Mouse (Mus musculus) hindbrain, embryonic 14.5 days (tissue): Measurements from ENCODE around the gene Ebf1. TPM values are rescaled to one million over a fixed set of nuclear protein-coding genes. Genes with fewer than 3 reads are reported as not detected.

Experiments used
- ATAC-seq: fragments of 200-750 bp; cut with Nextera tagmentation; 2 replicates; pipeline ENCODE4 v1.8.0; 2017; ENCODE audit warnings: moderate number of reproducible peaks, mild to moderate bottlenecking, moderate TSS enrichment, moderate library complexity; ENCODE audit not compliant: low FRiP score
- DNase-seq: peaks from one replicate; pipeline ENCODE4 v3.0.0-alpha.2; 2015; ENCODE audit warnings: low spot score
- H3K27ac ChIP-seq: fragments of 300-500 bp; sonication (generic); 2 replicates; pipeline ENCODE4 v1.5.1; 2014; ENCODE audit warnings: mild to moderate bottlenecking, moderate library complexity
- H3K27me3 ChIP-seq: fragments of 300-500 bp; sonication (generic); 2 replicates; pipeline ENCODE4 v1.6.1; 2014; ENCODE audit warnings: mild to moderate bottlenecking, low read length, mixed read lengths; ENCODE audit not compliant: control insufficient read depth, insufficient read depth
- H3K36me3 ChIP-seq: fragments of 300-500 bp; sonication (generic); replicated peaks from 2 replicates; pipeline ENCODE4 v1.6.1; 2014; ENCODE audit not compliant: control insufficient read depth, insufficient read depth
- H3K4me1 ChIP-seq: fragments of 300-500 bp; sonication (generic); replicated peaks from 2 replicates; pipeline ENCODE4 v1.6.1; 2014; ENCODE audit warnings: antibody characterized with exemption, low read length, mixed read lengths; ENCODE audit not compliant: control insufficient read depth, insufficient read depth
- H3K4me2 ChIP-seq: fragments of 300-500 bp; sonication (generic); replicated peaks from 2 replicates; pipeline ENCODE4 v1.6.1; 2014; ENCODE audit warnings: mild to moderate bottlenecking, moderate library complexity
- H3K4me3 ChIP-seq: fragments of 300-500 bp; sonication (generic); replicated peaks from 2 replicates; pipeline ENCODE4 v1.5.1; 2014; ENCODE audit warnings: mild to moderate bottlenecking, low read length
- H3K9ac ChIP-seq: fragments of 300-500 bp; sonication (generic); 2 replicates; pipeline ENCODE4 v1.6.1; 2014
- H3K9me3 ChIP-seq: fragments of 300-500 bp; sonication (generic); 2 replicates; pipeline ENCODE4 v1.6.1; 2016; ENCODE audit warnings: low read length; ENCODE audit not compliant: control insufficient read depth
- WGBS: fragments of 180-500 bp; shearing (Covaris S2); extraction: QIAGEN DNeasy Blood & Tissue Kit; methylation state at CpG from one replicate; pipeline ENCODE4 v1.1.7; 2014; 5-methylcytosine and 5-hydroxymethylcytosine counted together
- polyA plus RNA-seq: library from polyadenylated mRNA; unstranded; fragments of >200 nt; fragmentation: Nextera tagmentation; extraction: Ambion mirVana; gene quantifications from 2 replicates; pipeline ENCODE4 v1.2.1, GENCODE M21; 2014

Gene Ebf1
- polyA plus RNA-seq, 1 experiment from 2014 or later: 123 TPM

DNA sequence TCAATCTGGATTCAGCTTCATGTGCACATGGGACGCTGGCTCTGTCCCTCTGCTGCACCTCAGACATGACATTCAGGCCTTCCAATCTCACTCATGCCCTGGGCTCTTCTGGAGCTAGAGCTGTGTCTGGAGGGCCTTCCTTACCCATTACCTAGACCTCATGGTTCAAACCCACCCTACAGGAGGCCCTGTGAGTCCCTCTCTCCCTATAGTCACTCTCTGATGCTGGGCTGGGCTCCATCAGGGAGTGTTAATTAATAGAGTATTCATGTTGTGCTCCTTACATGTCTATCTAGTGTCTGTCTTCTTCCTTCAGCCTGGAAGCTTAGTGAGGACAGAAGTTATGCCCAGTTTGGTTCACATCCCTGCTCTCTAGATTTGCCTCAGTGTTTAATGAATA lies 88.7 kb downstream of the Ebf1 start:
- no peak overlapping the region for H3K4me2 ChIP-seq
- H3K4me3 ChIP-seq: no peak overlapping the region
- no peak overlapping the region for H3K27ac ChIP-seq
- H3K9me3 ChIP-seq: no peaks in the 10 kb centered on the region
- peaks cover 17% of the 10 kb centered on the region for H3K4me1 ChIP-seq
- no peaks in the 10 kb centered on the region for H3K27me3 ChIP-seq
- ATAC-seq: no peak
- H3K36me3 ChIP-seq: no peaks in the 10 kb centered on the region
- no peak for DNase-seq
- H3K9ac ChIP-seq: no peak overlapping the region
- WGBS: 89% methylated on average over 1 of the region's 1 CpGs

DNA sequence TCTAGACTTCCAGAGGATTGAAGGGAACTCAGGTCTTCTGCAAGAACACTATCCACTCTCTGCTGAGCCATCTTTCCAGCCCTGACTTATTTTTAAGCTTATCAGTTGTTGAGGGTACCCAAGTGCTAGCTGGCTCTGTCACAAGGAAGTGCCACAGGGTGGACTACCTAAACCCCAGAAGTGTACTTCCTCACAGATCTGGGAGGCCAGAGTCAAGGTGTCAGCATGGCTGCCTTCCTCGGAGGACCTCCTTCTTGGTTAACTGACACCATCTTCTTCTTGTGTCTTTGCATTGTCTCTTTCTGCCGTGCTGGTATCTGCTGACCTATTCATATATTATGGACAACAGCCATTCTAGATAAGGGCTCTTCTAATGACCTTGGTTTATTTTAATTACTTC lies 89.3 kb downstream of the Ebf1 start:
- Histone ChIP-seq H3K4me1 (peaks cover 15% of the 10 kb centered on the region), H3K36me3 (no peaks in the 10 kb centered on the region), H3K4me2 (no peak overlapping the region), H3K27me3 (no peaks in the 10 kb centered on the region), H3K4me3 (no peak overlapping the region), H3K27ac (no peak overlapping the region), H3K9ac (no peak overlapping the region), H3K9me3 (no peaks in the 10 kb centered on the region)
- WGBS: 80% methylated on average over 2 of the region's 2 CpGs
- DNase-seq (no peak), ATAC-seq (no peak)

DNA sequence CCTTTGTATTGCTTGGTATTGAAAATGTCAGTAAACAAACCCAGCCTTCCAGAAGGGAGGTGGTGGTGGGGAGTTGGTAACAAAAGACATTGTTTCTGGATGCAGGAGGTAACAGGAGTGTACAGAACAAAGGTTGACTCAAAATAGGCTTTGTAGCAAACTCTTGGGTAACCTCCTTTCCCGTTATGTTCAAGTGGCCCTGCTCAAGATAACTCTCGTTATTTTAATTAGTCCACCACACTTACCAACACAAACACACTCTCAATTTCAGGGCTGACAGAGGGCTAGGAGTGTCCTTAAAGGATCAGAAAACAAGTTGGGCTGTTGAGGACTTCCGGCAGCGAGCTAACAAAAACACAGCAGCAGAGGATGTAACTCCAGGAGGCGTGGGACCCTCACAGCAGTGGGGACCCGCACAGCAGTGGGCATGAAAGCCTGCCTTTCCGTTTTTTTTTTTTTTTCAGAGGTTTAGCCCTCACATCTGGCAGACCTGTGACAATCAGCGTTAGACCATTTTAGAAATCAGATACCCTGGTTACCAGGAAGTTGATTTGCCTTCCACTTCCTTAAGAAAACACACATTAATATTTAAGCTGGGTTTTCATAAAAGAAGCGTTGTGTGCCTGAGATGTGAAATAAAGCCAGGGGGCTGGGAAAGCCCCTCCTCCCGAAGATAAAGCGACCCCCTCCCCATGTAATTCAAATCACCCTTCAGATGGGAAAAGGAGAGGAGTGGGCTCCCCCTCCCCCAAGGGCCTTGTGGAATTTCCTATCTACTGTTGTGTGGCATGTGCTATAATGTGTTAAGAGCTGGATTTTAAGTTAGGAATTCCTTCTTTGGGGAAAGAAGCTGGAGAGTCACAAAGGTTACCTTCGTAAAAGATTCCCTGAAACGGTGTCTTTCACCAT lies 90.5 kb downstream of the Ebf1 start:
- no peak overlapping the region for H3K9ac ChIP-seq
- H3K4me3 ChIP-seq: no peak overlapping the region
- H3K9me3 ChIP-seq: no peaks in the 10 kb centered on the region
- WGBS: 11% methylated on average over 13 of the region's 13 CpGs
- peak overlapping the region; percentile 38; the same call in 1 of the 2 replicates for H3K27ac ChIP-seq
- H3K36me3 ChIP-seq: no peaks in the 10 kb centered on the region
- no peak for DNase-seq
- no peaks in the 10 kb centered on the region for H3K27me3 ChIP-seq
- H3K4me1 ChIP-seq: peaks cover 11% of the 10 kb centered on the region
- ATAC-seq: no peak
- H3K4me2 ChIP-seq: peak overlapping the region; percentile 19; the same call in 1 of the 2 replicates

DNA sequence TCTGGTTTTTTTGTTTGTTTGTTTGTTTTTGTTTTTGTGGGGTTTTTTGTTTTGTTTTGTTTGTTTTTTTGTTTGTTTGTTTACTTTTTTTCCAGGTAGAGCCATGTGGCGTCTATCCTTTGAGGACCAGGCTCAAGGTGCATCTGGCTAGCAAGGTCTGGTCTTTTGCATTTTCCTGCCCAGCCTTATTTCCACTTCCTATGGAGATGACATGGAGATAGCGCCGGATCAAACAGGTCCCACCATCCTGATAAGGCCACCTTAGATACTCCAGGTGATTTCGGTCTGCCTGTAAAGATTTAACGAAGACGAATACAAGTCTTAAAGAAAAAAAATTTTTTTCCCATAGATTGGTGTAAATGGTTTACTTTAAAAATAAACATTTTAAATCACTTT lies 91.2 kb downstream of the Ebf1 start:
- 77% methylated on average over 6 of the region's 6 CpGs for WGBS
- DNase-seq: no peak
- ATAC-seq: no peak
- no peak overlapping the region for H3K4me2 ChIP-seq
- peak overlapping the region; percentile 38; the same call in 1 of the 2 replicates for H3K27ac ChIP-seq
- H3K36me3 ChIP-seq: no peaks in the 10 kb centered on the region
- peaks cover 11% of the 10 kb centered on the region for H3K4me1 ChIP-seq
- H3K9ac ChIP-seq: no peak overlapping the region
- H3K4me3 ChIP-seq: no peak overlapping the region
- no peaks in the 10 kb centered on the region for H3K27me3 ChIP-seq
- H3K9me3 ChIP-seq: no peaks in the 10 kb centered on the region

DNA sequence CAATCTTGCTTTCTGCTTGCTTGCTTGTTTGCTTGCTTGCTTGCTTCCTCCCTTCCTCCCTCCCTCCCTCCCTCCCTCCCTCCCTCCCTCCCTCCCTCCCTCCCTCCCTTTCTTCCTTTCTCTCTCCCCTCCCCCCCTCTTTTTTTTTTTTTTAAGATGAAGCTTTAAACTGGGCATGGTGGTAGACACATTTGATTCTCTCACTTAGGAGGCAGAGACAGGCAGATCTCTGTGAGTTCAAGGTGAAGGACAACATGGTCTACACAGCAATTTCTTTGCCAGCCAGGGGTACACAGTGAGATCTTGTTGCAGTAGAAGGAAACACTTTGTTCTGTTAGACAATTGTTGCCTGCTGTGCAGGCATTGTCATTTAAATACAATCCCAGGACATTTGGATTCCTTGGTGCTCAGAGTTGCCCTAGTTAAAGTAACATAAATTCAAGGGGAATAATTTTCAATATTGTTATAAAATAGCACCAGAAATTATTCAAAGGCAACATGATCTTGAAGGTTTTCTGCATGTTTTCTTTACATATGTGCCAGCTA lies 92.0 kb downstream of the Ebf1 start:
- Histone ChIP-seq H3K27ac (no peak overlapping the region), H3K9ac (no peak overlapping the region), H3K4me3 (no peak overlapping the region), H3K27me3 (no peaks in the 10 kb centered on the region), H3K9me3 (no peaks in the 10 kb centered on the region), H3K36me3 (no peaks in the 10 kb centered on the region), H3K4me1 (peaks cover 11% of the 10 kb centered on the region), H3K4me2 (no peak overlapping the region)
- ATAC-seq: no peak
- DNase-seq: no peak

DNA sequence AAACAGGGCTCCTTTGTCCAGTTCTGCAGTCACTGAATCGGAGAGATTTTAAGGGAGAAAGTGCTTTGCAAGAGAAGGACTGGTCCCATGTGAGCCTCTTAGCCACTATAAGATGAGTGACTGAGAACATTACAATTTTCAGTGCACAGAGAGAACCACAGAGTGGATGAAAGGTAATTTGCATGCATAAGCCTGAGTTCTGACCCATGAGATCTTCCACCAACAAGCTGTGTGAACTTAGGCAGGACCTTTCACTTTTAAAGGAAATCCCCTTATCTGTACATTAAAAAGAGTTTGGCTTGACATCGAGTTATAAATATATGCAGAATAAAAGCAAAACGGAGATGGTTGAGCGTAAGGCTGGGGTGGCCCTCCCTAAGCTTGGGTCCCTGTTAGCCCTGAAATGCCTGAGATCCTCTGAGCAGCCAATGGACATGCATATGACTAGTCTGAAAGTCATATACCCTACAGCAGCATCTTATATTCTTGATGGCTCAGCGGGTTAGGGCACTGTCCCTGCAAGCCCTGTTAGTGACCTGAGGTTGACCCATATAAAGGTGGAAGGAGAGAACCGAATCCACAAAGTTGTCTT lies 92.8 kb downstream of the Ebf1 start:
- WGBS: 86% methylated on average over 6 of the region's 6 CpGs
- H3K9me3 ChIP-seq: no peaks in the 10 kb centered on the region
- no peaks in the 10 kb centered on the region for H3K27me3 ChIP-seq
- DNase-seq: no peak
- H3K36me3 ChIP-seq: no peaks in the 10 kb centered on the region
- H3K27ac ChIP-seq: no peak overlapping the region
- no peak overlapping the region for H3K4me3 ChIP-seq
- no peak overlapping the region for H3K9ac ChIP-seq
- ATAC-seq: no peak
- peaks cover 11% of the 10 kb centered on the region for H3K4me1 ChIP-seq
- H3K4me2 ChIP-seq: no peak overlapping the region

- no peak overlapping the region for H3K4me2 ChIP-seq
- DNase-seq (no peak), ATAC-seq (no peak)
- no peak overlapping the region for H3K4me3 ChIP-seq
- H3K9me3 ChIP-seq: no peaks in the 10 kb centered on the region
- no peak overlapping the region for H3K27ac ChIP-seq
- no peaks in the 10 kb centered on the region for H3K36me3 ChIP-seq
- H3K9ac ChIP-seq: no peak overlapping the region
- peaks cover 14% of the 10 kb centered on the region for H3K4me1 ChIP-seq
- no peaks in the 10 kb centered on the region for H3K27me3 ChIP-seq
These were observed 93.7 kb downstream of the Ebf1 start for GRCm38 (mm10) chr11:44710861-44711260.

DNA sequence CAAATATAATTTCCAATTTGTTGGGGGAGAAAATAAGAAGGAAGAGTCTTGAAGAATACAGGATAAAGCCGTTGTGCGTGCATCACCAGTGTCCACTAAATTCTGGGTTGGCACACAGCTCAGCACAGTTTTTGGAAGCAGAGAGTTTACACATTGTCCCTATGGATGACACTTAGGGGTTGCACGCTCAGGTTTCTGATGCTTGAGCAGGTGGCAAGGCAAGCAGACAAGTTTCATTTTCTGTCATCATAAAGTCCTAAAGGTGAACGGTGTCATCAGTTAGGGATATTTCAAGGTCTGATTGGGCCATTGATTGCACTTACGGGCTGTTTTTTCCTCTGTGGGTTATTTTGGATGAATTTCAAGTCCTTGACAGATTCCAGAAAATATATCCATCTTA lies 97.1 kb downstream of the Ebf1 start:
- DNase-seq: no peak
- Histone ChIP-seq H3K9ac (no peak overlapping the region), H3K4me3 (no peak overlapping the region), H3K27ac (no peak overlapping the region), H3K36me3 (no peaks in the 10 kb centered on the region), H3K9me3 (no peaks in the 10 kb centered on the region), H3K27me3 (no peaks in the 10 kb centered on the region), H3K4me2 (no peak overlapping the region), H3K4me1 (0 out of 2 replicates have a peak, but pooled peaks cover 10% of the 10 kb centered on the region)
- no peak for ATAC-seq
- WGBS: 87% methylated on average over 5 of the region's 5 CpGs

DNA sequence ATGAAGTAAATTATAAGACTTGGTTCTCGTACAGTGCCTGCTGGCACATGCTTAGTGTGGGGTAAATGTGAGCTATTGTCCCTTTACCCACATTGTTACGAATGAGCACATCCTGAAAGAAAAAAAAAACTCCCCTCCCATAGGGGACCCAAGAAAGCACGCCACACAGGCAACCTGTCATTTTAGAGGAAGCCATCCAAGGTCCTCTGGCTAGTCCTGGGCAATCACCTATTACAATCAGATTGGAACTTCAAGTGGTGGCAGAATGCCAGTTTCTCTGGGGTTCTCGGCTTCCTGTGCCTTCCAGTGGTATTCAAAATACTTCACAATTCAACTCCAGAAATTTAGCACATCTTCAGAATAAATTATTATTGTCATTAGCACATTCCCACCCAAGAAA lies 98.7 kb downstream of the Ebf1 start:
- 0 out of 2 replicates have a peak, but pooled peaks cover 10% of the 10 kb centered on the region for H3K4me1 ChIP-seq
- H3K36me3 ChIP-seq: no peaks in the 10 kb centered on the region
- 36% methylated on average over 4 of the region's 4 CpGs for WGBS
- no peaks in the 10 kb centered on the region for H3K27me3 ChIP-seq
- no peaks in the 10 kb centered on the region for H3K9me3 ChIP-seq
- H3K9ac ChIP-seq: no peak overlapping the region
- ATAC-seq: no peak
- DNase-seq: no peak
- H3K27ac ChIP-seq: no peak overlapping the region
- H3K4me2 ChIP-seq: no peak overlapping the region
- H3K4me3 ChIP-seq: no peak overlapping the region
